Mouse (Mus musculus): ENCODE results near the gene Gm32717. TPM values are rescaled to one million over a fixed set of nuclear protein-coding genes. Genes with fewer than 3 reads are reported as not detected.

The Gm32717 gene
- not detected for polyA plus RNA-seq (2014; fragmentation: Illumina TruSeq; extraction: RNeasy Lipid Tissue Mini Kit (QIAGEN cat#74804); ENCODE audit: low replicate concordance)

DNA sequence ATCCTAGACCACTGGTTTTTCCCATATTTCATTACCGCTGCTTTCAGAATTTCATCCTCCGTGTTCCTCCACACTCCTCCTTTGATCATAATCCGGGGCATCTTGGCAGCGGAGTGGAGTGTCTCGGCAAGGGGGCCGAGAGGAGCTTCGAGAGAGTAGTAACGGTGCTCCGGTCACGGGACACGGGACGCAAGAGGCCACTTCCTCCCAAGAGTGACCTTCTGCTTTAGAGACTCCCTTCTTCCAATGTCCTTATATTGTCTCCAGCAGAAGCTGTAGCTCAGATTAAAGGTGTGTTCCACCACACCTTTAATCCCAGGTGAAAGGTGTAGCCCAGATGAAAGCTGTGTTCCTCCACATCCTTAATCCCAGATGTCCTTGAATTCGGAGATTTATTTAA lies at the start of gene Gm32717:
Gene Gm32717 (minus strand): TSS at position 101 of the 400 bp plus-strand sequence.

DNA sequence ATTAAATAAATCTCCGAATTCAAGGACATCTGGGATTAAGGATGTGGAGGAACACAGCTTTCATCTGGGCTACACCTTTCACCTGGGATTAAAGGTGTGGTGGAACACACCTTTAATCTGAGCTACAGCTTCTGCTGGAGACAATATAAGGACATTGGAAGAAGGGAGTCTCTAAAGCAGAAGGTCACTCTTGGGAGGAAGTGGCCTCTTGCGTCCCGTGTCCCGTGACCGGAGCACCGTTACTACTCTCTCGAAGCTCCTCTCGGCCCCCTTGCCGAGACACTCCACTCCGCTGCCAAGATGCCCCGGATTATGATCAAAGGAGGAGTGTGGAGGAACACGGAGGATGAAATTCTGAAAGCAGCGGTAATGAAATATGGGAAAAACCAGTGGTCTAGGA lies 17.8 kb upstream of the Gm32717 start, which contains the start of gene Gm32802:
Gene Gm32802 (plus strand): TSS at position 301 of the 400 bp plus-strand sequence.

DNA sequence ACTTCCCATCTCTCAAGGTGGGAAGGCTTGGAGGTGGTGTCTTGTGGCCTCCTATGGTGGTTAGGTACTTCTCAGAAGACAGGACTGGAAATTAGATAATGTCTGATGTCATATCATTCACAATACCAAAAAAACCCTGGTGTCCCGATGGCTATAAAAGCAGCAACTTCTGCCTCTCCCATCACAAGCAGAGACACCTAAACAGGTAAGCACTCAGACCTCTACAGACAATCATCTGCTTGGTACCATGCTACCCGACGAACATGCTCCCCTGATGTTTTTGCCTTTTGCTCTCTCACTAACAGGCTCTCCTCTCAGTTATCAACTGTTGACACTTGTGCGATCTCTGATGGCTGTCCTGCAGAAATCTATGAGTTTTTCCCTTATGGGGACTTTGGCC lies 35.9 kb downstream of the Gm32717 start, which contains the start of gene Il22:
Gene Il22 (plus strand): TSS at position 301 of the 400 bp plus-strand sequence.

Other genes starting within 250 kb of the Gm32717 start
- gene Mdm1, start 99.0 kb downstream of the Gm32717 start, polyA plus RNA-seq (2014; fragmentation: Illumina TruSeq; extraction: RNeasy Lipid Tissue Mini Kit (QIAGEN cat#74804); ENCODE audit: low replicate concordance), result 3.2 TPM
- gene Il22, start 35.8 kb downstream of the Gm32717 start, polyA plus RNA-seq (2014; fragmentation: Illumina TruSeq; extraction: RNeasy Lipid Tissue Mini Kit (QIAGEN cat#74804); ENCODE audit: low replicate concordance), result not detected
- gene Gm32802, start 17.9 kb upstream of the Gm32717 start, polyA plus RNA-seq (2014; fragmentation: Illumina TruSeq; extraction: RNeasy Lipid Tissue Mini Kit (QIAGEN cat#74804); ENCODE audit: low replicate concordance), result not detected
- not detected for gene Iltifb, start 54.3 kb upstream of the Gm32717 start, polyA plus RNA-seq (2014; fragmentation: Illumina TruSeq; extraction: RNeasy Lipid Tissue Mini Kit (QIAGEN cat#74804); ENCODE audit: low replicate concordance)
- not detected for gene Gm9040, start 86.2 kb upstream of the Gm32717 start, polyA plus RNA-seq (2014; fragmentation: Illumina TruSeq; extraction: RNeasy Lipid Tissue Mini Kit (QIAGEN cat#74804); ENCODE audit: low replicate concordance)
- not detected for gene Gm9044, start 91.6 kb upstream of the Gm32717 start, polyA plus RNA-seq (2014; fragmentation: Illumina TruSeq; extraction: RNeasy Lipid Tissue Mini Kit (QIAGEN cat#74804); ENCODE audit: low replicate concordance)
- not detected for gene Gm9045, start 97.1 kb upstream of the Gm32717 start, polyA plus RNA-seq (2014; fragmentation: Illumina TruSeq; extraction: RNeasy Lipid Tissue Mini Kit (QIAGEN cat#74804); ENCODE audit: low replicate concordance)
- not detected for gene Gm9046, start 102.5 kb upstream of the Gm32717 start, polyA plus RNA-seq (2014; fragmentation: Illumina TruSeq; extraction: RNeasy Lipid Tissue Mini Kit (QIAGEN cat#74804); ENCODE audit: low replicate concordance)
- not detected for gene Gm9048, start 107.9 kb upstream of the Gm32717 start, polyA plus RNA-seq (2014; fragmentation: Illumina TruSeq; extraction: RNeasy Lipid Tissue Mini Kit (QIAGEN cat#74804); ENCODE audit: low replicate concordance)
- not detected for gene Gm9049, start 113.3 kb upstream of the Gm32717 start, polyA plus RNA-seq (2014; fragmentation: Illumina TruSeq; extraction: RNeasy Lipid Tissue Mini Kit (QIAGEN cat#74804); ENCODE audit: low replicate concordance)
- not detected for gene Ifng, start 200.3 kb upstream of the Gm32717 start, polyA plus RNA-seq (2014; fragmentation: Illumina TruSeq; extraction: RNeasy Lipid Tissue Mini Kit (QIAGEN cat#74804); ENCODE audit: low replicate concordance)

Data from small intestine, adult 10 weeks (tissue).